Mouse (Mus musculus): ENCODE data around the gene Gm3646. TPM values are rescaled to one million over a fixed set of nuclear protein-coding genes. Genes with fewer than 3 reads are reported as not detected.

Gene Gm3646
- polyA plus RNA-seq, 1 experiment from 2014 or later: 1.1 TPM

- Histone ChIP-seq H3K27me3 (ENCODE audit: control insufficient read depth, insufficient read depth, low read length) (no peaks in the 10 kb centered on the region), H3K9ac (ENCODE audit: low read depth, low read length) (no peak overlapping the region), H3K4me1 (ENCODE audit: control insufficient read depth, insufficient read depth, low read length) (peaks cover 25% of the 10 kb centered on the region), H3K4me2 (no peak overlapping the region), H3K4me3 (ENCODE audit: low read depth, low read length) (no peak overlapping the region), H3K27ac (ENCODE audit: low read depth, low read length) (peak overlapping the region; percentile 7; the same call in 1 of the 2 replicates), H3K9me3 (replicated peaks; ENCODE audit: control insufficient read depth, low read length) (no peaks in the 10 kb centered on the region), H3K36me3 (ENCODE audit: control insufficient read depth, insufficient read depth, low read length) (no peaks in the 10 kb centered on the region)
- WGBS (ENCODE audit: insufficient replicate concordance): 26% methylated on average over 9 of the region's 9 CpGs
- ATAC-seq (replicated peaks; ENCODE audit: insufficient number of reproducible peaks, low FRiP score, low TSS enrichment): no peak
Measured at GRCm38 (mm10) chr1:39759231-39760175, 45.6 kb downstream of the Gm3646 start.

- WGBS (ENCODE audit: insufficient replicate concordance): 68% methylated on average over 9 of the region's 9 CpGs
- no peak overlapping the region for H3K27ac ChIP-seq (ENCODE audit: low read depth, low read length)
- no peak for ATAC-seq (replicated peaks; ENCODE audit: insufficient number of reproducible peaks, low FRiP score, low TSS enrichment)
- peaks cover 30% of the 10 kb centered on the region for H3K4me1 ChIP-seq (ENCODE audit: control insufficient read depth, insufficient read depth, low read length)
- no peak overlapping the region for H3K4me3 ChIP-seq (ENCODE audit: low read depth, low read length)
- no peaks in the 10 kb centered on the region for H3K9me3 ChIP-seq (replicated peaks; ENCODE audit: control insufficient read depth, low read length)
- H3K27me3 ChIP-seq (ENCODE audit: control insufficient read depth, insufficient read depth, low read length): no peaks in the 10 kb centered on the region
- no peak overlapping the region for H3K9ac ChIP-seq (ENCODE audit: low read depth, low read length)
- no peak overlapping the region for H3K4me2 ChIP-seq
- no peaks in the 10 kb centered on the region for H3K36me3 ChIP-seq (ENCODE audit: control insufficient read depth, insufficient read depth, low read length)
Measured at GRCm38 (mm10) chr1:39758244-39758643, 46.9 kb downstream of the Gm3646 start.

- 80% methylated on average over 11 of the region's 11 CpGs for WGBS (ENCODE audit: insufficient replicate concordance)
- no peaks in the 10 kb centered on the region for H3K9me3 ChIP-seq (replicated peaks; ENCODE audit: control insufficient read depth, low read length)
- H3K4me3 ChIP-seq (ENCODE audit: low read depth, low read length): no peak overlapping the region
- no peak for ATAC-seq (replicated peaks; ENCODE audit: insufficient number of reproducible peaks, low FRiP score, low TSS enrichment)
- no peaks in the 10 kb centered on the region for H3K27me3 ChIP-seq (ENCODE audit: control insufficient read depth, insufficient read depth, low read length)
- H3K9ac ChIP-seq (ENCODE audit: low read depth, low read length): no peak overlapping the region
- H3K36me3 ChIP-seq (ENCODE audit: control insufficient read depth, insufficient read depth, low read length): no peaks in the 10 kb centered on the region
- H3K27ac ChIP-seq (ENCODE audit: low read depth, low read length): no peak overlapping the region
- H3K4me1 ChIP-seq (ENCODE audit: control insufficient read depth, insufficient read depth, low read length): peaks cover 27% of the 10 kb centered on the region
- no peak overlapping the region for H3K4me2 ChIP-seq
Measured at GRCm38 (mm10) chr1:39756952-39757351, 48.2 kb downstream of the Gm3646 start.

- WGBS (ENCODE audit: insufficient replicate concordance): 38% methylated on average over 13 of the region's 13 CpGs
- Histone ChIP-seq H3K4me3 (ENCODE audit: low read depth, low read length) (no peak overlapping the region), H3K27ac (ENCODE audit: low read depth, low read length) (no peak overlapping the region; the same call in 1 of the 2 replicates), H3K36me3 (ENCODE audit: control insufficient read depth, insufficient read depth, low read length) (no peaks in the 10 kb centered on the region), H3K4me1 (ENCODE audit: control insufficient read depth, insufficient read depth, low read length) (peaks cover 24% of the 10 kb centered on the region), H3K27me3 (ENCODE audit: control insufficient read depth, insufficient read depth, low read length) (no peaks in the 10 kb centered on the region), H3K4me2 (no peak overlapping the region), H3K9me3 (replicated peaks; ENCODE audit: control insufficient read depth, low read length) (no peaks in the 10 kb centered on the region), H3K9ac (ENCODE audit: low read depth, low read length) (no peak overlapping the region)
- ATAC-seq (replicated peaks; ENCODE audit: insufficient number of reproducible peaks, low FRiP score, low TSS enrichment): no peak
Measured at GRCm38 (mm10) chr1:39754224-39754957, 50.7 kb downstream of the Gm3646 start.

Other genes starting within 250 kb of the Gm3646 start
- gene Rnf149, start 227.9 kb downstream of the Gm3646 start, polyA plus RNA-seq (2014; fragmentation: Nextera tagmentation; extraction: Ambion mirVana): 19.0 TPM in 2 replicates
- gene Creg2, start 153.9 kb downstream of the Gm3646 start, polyA plus RNA-seq (2014; fragmentation: Nextera tagmentation; extraction: Ambion mirVana): 0.03 and 0.06 TPM in 2 replicates
- 0.74 and 1.5 TPM in 2 replicates for gene Rfx8, start 84.3 kb downstream of the Gm3646 start, polyA plus RNA-seq (2014; fragmentation: Nextera tagmentation; extraction: Ambion mirVana)
- 19.4 and 23.7 TPM in 2 replicates for gene Map4k4, start 95.6 kb upstream of the Gm3646 start, polyA plus RNA-seq (2014; fragmentation: Nextera tagmentation; extraction: Ambion mirVana)

Data from heart, embryonic 11.5 days (tissue).